Mouse (Mus musculus): Measurements from ENCODE around the gene Dapk3. TPM values are rescaled to one million over a fixed set of nuclear protein-coding genes. Genes with fewer than 3 reads are reported as not detected.
A peak's percentile ranks its signal among the peaks of the same experiment; 100 is the strongest.
"Not testable (repeated sequence)": the region's sequence is repeated elsewhere in the genome, so short reads cannot be mapped to it uniquely, and the experiment has no call there.

Gene Dapk3
- polyA plus RNA-seq, 1 experiment from 2014 or later = 19.3 TPM

- Histone ChIP-seq H3K4me1 (replicated peaks) (peaks cover 25% of the 10 kb centered on the region), H3K36me3 (peaks cover 96% of the 10 kb centered on the region), H3K27ac (peak overlapping the region; percentile 59), H3K4me2 (no peak overlapping the region), H3K9ac (no peak overlapping the region), H3K9me3 (replicated peaks) (no peaks in the 10 kb centered on the region), H3K4me3 (replicated peaks) (no peak overlapping the region), H3K27me3 (no peaks in the 10 kb centered on the region)
- 52% methylated on average over 12 of the region's 12 CpGs for WGBS (ENCODE audit: insufficient replicate concordance)
- DNase-seq (no peak), ATAC-seq (ENCODE audit: low read depth) (peak; percentile 13)
These were observed 30.2 kb upstream of the Dapk3 start for GRCm38 (mm10) chr10:81152609-81153008.

GRCm38 (mm10) chr10:81154313-81154712 lies 28.5 kb upstream of the Dapk3 start:
- DNase-seq = no peak
- Histone ChIP-seq H3K27me3 (no peaks in the 10 kb centered on the region), H3K27ac (no peak overlapping the region), H3K36me3 (peaks cover 89% of the 10 kb centered on the region), H3K9ac (no peak overlapping the region), H3K9me3 (replicated peaks) (no peaks in the 10 kb centered on the region), H3K4me2 (no peak overlapping the region), H3K4me3 (replicated peaks) (no peak overlapping the region), H3K4me1 (replicated peaks) (peaks cover 29% of the 10 kb centered on the region)
- ATAC-seq (ENCODE audit: low read depth) = no peak
- 88% methylated on average over 12 of the region's 12 CpGs for WGBS (ENCODE audit: insufficient replicate concordance)

GRCm38 (mm10) chr10:81154736-81155135 lies 28.1 kb upstream of the Dapk3 start:
- peaks cover 28% of the 10 kb centered on the region for H3K4me1 ChIP-seq (replicated peaks)
- no peak for ATAC-seq (ENCODE audit: low read depth)
- H3K27me3 ChIP-seq = no peaks in the 10 kb centered on the region
- no peak overlapping the region for H3K9ac ChIP-seq
- peaks cover 86% of the 10 kb centered on the region for H3K36me3 ChIP-seq
- no peak overlapping the region for H3K4me2 ChIP-seq
- WGBS (ENCODE audit: insufficient replicate concordance) = 86% methylated on average over 6 of the region's 6 CpGs
- H3K9me3 ChIP-seq (replicated peaks) = no peaks in the 10 kb centered on the region
- DNase-seq = no peak
- no peak overlapping the region; the same call in 1 of the 2 replicates for H3K27ac ChIP-seq
- H3K4me3 ChIP-seq (replicated peaks) = no peak overlapping the region

GRCm38 (mm10) chr10:81161602-81162317 lies 21.0 kb upstream of the Dapk3 start:
- Histone ChIP-seq H3K9me3 (replicated peaks) (no peaks in the 10 kb centered on the region), H3K4me2 (no peak overlapping the region), H3K9ac (no peak overlapping the region), H3K4me1 (replicated peaks) (peaks cover 70% of the 10 kb centered on the region), H3K27ac (peak overlapping the region; percentile 39; the same call in 1 of the 2 replicates), H3K36me3 (peaks cover 76% of the 10 kb centered on the region), H3K27me3 (no peaks in the 10 kb centered on the region), H3K4me3 (replicated peaks) (no peak overlapping the region)
- ATAC-seq (ENCODE audit: low read depth) (0 out of 2 replicates have a peak, but pooled peaks have one; percentile 11), DNase-seq (no peak)
- 69% methylated on average over 8 of the region's 8 CpGs for WGBS (ENCODE audit: insufficient replicate concordance)

GRCm38 (mm10) chr10:81162318-81162652 lies 20.5 kb upstream of the Dapk3 start:
- no peak overlapping the region for H3K4me2 ChIP-seq
- peaks cover 75% of the 10 kb centered on the region for H3K4me1 ChIP-seq (replicated peaks)
- peaks cover 71% of the 10 kb centered on the region for H3K36me3 ChIP-seq
- no peak for DNase-seq
- 0 out of 2 replicates have a peak, but pooled peaks have one; percentile 19 for ATAC-seq (ENCODE audit: low read depth)
- H3K9me3 ChIP-seq (replicated peaks) = no peaks in the 10 kb centered on the region
- no peak overlapping the region for H3K9ac ChIP-seq
- no peaks in the 10 kb centered on the region for H3K27me3 ChIP-seq
- no peak overlapping the region for H3K4me3 ChIP-seq (replicated peaks)
- H3K27ac ChIP-seq = 0 out of 2 replicates have a peak overlapping the region, but pooled peaks have one; percentile 39
- 18% methylated on average over 2 of the region's 2 CpGs for WGBS (ENCODE audit: insufficient replicate concordance)

- 85% methylated on average over 8 of the region's 8 CpGs for WGBS (ENCODE audit: insufficient replicate concordance)
- no peak overlapping the region for H3K4me3 ChIP-seq (replicated peaks)
These were observed 17.7 kb upstream of the Dapk3 start for GRCm38 (mm10) chr10:81165118-81165517.

GRCm38 (mm10) chr10:81167200-81168086 lies 15.4 kb upstream of the Dapk3 start, which contains the start of gene Pias4:
Pias4 (minus strand) TSS chr10:81167923.
- peak; percentile 100 for DNase-seq
- under 1% methylated on average over 64 of the region's 64 CpGs for WGBS (ENCODE audit: insufficient replicate concordance)
- peaks cover 57% of the 10 kb centered on the region for H3K4me1 ChIP-seq (replicated peaks)

More at GRCm38 (mm10) chr10:81165118-81165517, 17.7 kb upstream of the Dapk3 start:
- peaks cover 52% of the 10 kb centered on the region for H3K36me3 ChIP-seq
- no peaks in the 10 kb centered on the region for H3K9me3 ChIP-seq (replicated peaks)
- H3K4me1 ChIP-seq (replicated peaks) = peaks cover 79% of the 10 kb centered on the region
- H3K9ac ChIP-seq = peak overlapping the region; percentile 31; the same call in 1 of the 2 replicates
- DNase-seq = no peak
- H3K4me2 ChIP-seq = no peak overlapping the region
- H3K27me3 ChIP-seq = no peaks in the 10 kb centered on the region
- no peak for ATAC-seq (ENCODE audit: low read depth)
- H3K27ac ChIP-seq = no peak overlapping the region

GRCm38 (mm10) chr10:81168087-81168431 lies 14.7 kb upstream of the Dapk3 start:
- peaks cover 22% of the 10 kb centered on the region for H3K36me3 ChIP-seq
- WGBS (ENCODE audit: insufficient replicate concordance) = 4% methylated on average over 5 of the region's 5 CpGs
- H3K9me3 ChIP-seq (replicated peaks) = no peaks in the 10 kb centered on the region
- no peaks in the 10 kb centered on the region for H3K27me3 ChIP-seq
- peak overlapping the region; percentile 89 for H3K4me2 ChIP-seq
- H3K4me3 ChIP-seq (replicated peaks) = peak overlapping the region; percentile 99
- peaks cover 57% of the 10 kb centered on the region for H3K4me1 ChIP-seq (replicated peaks)
- H3K9ac ChIP-seq = peak overlapping the region; percentile 71
- peak overlapping the region; percentile 95 for H3K27ac ChIP-seq
- ATAC-seq (ENCODE audit: low read depth) (peak; percentile 52), DNase-seq (no peak)

More at GRCm38 (mm10) chr10:81167200-81168086, 15.4 kb upstream of the Dapk3 start, which contains the start of gene Pias4:
- peak within 1 kb of the TSS; percentile 99 for H3K4me3 ChIP-seq (replicated peaks)
- H3K4me2 ChIP-seq = peak within 1 kb of the TSS; percentile 89
- H3K9ac ChIP-seq = peak within 1 kb of the TSS; percentile 96
- H3K9me3 ChIP-seq (replicated peaks) = no peaks in the 10 kb centered on the region
- peaks cover 29% of the 10 kb centered on the region for H3K36me3 ChIP-seq
- H3K27ac ChIP-seq = peak within 1 kb of the TSS; percentile 95
- no peaks in the 10 kb centered on the region for H3K27me3 ChIP-seq
- peak; percentile 83 for ATAC-seq (ENCODE audit: low read depth)

- DNase-seq (peak; percentile 85), ATAC-seq (ENCODE audit: low read depth) (peak; percentile 65)
- Histone ChIP-seq H3K27ac (peak overlapping the region; percentile 95), H3K4me1 (replicated peaks) (peaks cover 60% of the 10 kb centered on the region), H3K4me2 (peak overlapping the region; percentile 89), H3K9me3 (replicated peaks) (no peaks in the 10 kb centered on the region), H3K36me3 (peaks cover 16% of the 10 kb centered on the region), H3K4me3 (replicated peaks) (peak overlapping the region; percentile 99), H3K27me3 (no peaks in the 10 kb centered on the region), H3K9ac (peak overlapping the region; percentile 71)
- under 1% methylated on average over 29 of the region's 29 CpGs for WGBS (ENCODE audit: insufficient replicate concordance)
These were observed 14.1 kb upstream of the Dapk3 start for GRCm38 (mm10) chr10:81168521-81169244.

- not testable (repeated sequence) for H3K36me3 ChIP-seq; H3K27me3 ChIP-seq; DNase-seq; H3K9me3 ChIP-seq (replicated peaks); ATAC-seq (ENCODE audit: low read depth)
- Histone ChIP-seq H3K4me2 (peak overlapping the region; percentile 89), H3K4me1 (replicated peaks) (peaks cover 60% of the 10 kb centered on the region), H3K27ac (peak overlapping the region; percentile 72), H3K4me3 (replicated peaks) (peak overlapping the region; percentile 99), H3K9ac (peak overlapping the region; percentile 50; the same call in 1 of the 2 replicates)
- WGBS (ENCODE audit: insufficient replicate concordance) = 34% methylated on average over 6 of the region's 14 CpGs
These were observed 13.3 kb upstream of the Dapk3 start for GRCm38 (mm10) chr10:81169411-81169900.
